Mouse (Mus musculus) common myeloid progenitor, adult 5-6 weeks (primary cell): Measurements from ENCODE around the gene Rps6ka2. TPM values are rescaled to one million over a fixed set of nuclear protein-coding genes. Genes with fewer than 3 reads are reported as not detected.

Source experiments
- ATAC-seq: replicated peaks from 2 replicates; pipeline ENCODE4 v1.8.0; 2016; ENCODE audit warnings: low read depth, mild to moderate bottlenecking, moderate TSS enrichment, inconsistent platforms; ENCODE audit not compliant: poor library complexity, severe bottlenecking
- total RNA-seq: library from RNA; stranded (forward); fragments of 200-1000, 187-1606 nt; gene quantifications from 2 replicates; pipeline ENCODE4 v1.2.3, GENCODE M21; 2017

Gene Rps6ka2
- total RNA-seq, 1 experiment from 2014 or later, result 2.1 TPM

DNA sequence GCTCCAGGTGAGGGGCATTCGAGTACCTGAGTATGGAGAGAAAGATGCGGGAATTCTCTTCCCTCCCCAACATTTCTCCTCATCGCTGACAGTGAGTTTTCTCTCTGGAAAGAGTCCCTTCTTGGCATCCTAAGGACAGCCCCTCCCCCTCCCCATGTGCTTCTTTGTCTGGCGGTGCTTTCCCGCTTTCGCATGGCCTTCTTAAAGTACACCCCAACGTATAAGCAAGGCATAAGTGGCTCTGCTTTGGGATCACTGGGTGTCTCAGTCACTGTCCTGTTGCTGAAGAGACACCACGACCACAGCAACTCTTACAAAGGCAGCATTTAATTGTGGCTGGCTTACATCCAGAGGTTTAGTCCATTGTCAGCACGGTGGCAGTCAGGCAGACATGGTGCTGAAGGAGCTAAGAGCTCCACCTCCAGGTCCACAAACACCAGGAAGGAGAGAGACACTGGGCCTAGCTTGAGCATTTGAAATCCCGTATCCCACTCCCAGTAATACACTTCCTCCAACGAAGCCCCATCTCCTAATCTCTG, 47.9 kb downstream of the Rps6ka2 start:
- ATAC-seq, result no peak

DNA sequence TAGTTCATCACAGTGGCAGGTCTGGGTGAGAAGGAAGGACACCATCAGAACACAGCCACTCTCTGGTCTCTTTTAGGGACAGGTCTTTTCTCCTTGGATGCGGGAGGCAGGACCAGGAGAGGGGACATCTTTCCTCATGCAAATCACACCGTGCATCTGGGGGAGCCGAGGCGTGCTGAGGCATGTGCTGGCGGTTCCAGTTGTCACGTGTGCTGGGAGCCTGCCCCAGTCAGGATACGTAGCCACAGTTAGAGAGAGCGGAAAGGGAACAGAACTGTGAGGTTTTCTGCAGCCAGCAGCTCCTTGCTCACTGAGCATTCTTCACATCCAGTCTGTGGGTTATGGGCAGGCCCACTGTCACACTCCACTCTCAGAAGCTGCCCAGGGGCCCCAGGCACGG, 48.5 kb downstream of the Rps6ka2 start:
- ATAC-seq, result no peak; the same call in 1 of the 2 replicates

DNA sequence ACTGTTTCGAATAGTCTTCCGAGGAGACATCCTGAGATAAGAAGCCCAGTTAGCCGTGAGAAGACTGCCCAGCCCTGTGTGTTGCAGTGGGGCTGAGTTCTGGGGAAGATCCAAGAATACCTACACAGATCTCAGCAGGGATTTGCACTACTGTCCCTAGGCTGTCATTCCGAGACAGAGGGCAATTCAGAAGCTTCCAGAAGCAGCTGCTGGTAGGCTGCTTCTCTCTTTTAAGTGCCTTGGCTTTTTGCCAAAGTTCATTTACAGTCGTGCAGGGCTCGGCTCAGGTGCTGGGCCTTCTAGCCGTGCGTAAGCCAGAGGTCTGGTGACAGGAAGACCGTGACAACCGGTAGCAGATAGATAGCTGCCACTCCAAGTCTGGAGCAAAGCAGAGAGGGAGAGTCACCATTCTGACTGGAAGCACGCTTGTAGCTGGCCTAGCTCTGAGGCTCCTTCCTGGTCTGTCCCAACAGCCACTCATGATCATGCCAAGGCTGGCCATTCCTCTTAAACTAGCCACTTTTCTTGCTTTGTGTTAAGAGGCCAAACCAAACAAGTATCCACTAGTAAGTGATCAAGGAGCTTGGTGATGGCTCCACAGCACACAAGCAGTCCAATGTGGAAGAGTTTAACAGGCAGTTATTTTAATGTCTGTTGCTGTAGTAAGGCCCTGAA, 49.3 kb downstream of the Rps6ka2 start:
- ATAC-seq, result 0 out of 2 replicates have a peak, but pooled peaks have one; percentile 4

DNA sequence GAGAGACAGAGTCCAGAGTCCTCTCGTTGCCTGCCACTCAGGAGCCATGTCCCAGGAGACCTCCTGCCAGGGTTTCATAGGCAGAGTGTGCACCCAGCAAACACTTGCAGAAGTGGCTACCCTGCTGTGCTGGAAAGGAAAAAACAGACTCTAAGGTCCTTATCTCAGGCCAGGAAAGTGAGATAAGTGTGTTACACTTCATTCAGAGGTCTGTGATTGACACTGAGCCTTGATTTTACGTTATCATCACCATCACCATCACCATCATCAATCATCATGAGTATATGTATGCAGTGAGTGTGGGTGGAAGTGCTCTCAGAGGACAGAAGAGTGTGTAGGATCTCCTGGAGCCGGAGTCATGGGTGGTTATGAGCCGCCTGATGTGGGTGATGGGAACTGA, 51.4 kb downstream of the Rps6ka2 start:
- ATAC-seq, result no peak

DNA sequence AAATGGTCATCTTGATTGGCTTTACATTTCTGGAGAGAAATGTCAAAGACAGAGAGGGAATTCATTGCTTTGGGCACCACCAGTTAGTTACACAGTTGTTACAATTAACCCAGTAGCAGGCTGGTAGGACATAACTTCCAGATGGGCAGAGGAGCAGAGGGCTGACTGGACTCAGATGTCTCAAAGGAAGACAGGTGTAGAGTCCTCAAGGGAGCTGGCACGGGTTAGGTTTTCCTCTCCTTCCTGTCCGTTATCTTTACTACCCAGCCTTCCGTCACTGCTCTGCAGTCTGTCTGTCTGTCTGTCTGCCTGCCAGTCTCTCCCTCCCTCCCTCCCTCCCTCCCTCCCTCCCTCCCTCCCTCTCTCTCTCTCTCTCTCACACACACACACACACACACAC, 52.3 kb downstream of the Rps6ka2 start:
- ATAC-seq, result peak; percentile 58; the same call in 1 of the 2 replicates

DNA sequence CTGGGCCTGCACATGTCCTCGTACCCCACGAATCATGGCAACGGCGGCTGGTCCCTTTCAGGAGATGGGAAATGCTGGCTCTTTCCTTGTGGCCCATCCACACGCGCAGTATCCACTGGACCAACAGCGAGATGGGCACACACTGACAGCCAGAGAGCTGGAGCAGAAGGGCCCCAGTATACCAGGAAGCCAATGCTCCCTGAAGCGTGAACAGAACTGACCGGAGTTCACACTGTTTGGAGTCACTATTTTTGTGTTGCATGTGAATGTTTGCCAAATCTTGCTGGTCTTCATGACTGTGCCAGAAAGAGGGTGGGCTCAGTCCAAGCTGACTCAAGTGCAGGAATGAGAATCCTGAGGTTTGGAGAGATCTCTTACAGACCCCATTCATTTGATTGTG, 58.6 kb downstream of the Rps6ka2 start:
- ATAC-seq, result no peak

DNA sequence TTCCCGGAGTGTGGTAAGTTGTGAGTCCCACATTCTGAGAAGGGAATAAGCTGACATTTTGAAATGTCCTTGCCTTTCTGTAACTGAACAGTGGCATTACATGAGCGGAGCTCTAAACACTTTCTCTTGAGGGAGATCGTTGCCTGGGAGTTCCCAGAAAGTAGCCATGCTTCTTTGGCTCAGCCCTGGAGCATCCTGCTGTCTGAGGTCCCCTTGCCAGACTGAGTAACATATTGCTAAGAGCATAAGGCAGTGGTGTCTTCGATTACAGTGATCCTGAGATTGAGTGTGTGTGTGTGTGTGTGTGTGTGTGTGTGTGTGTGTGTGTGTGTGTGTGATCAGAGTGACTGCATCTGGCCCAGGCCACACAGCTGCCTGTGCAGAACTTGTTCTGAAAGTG, 61.4 kb downstream of the Rps6ka2 start:
- no peak for ATAC-seq

DNA sequence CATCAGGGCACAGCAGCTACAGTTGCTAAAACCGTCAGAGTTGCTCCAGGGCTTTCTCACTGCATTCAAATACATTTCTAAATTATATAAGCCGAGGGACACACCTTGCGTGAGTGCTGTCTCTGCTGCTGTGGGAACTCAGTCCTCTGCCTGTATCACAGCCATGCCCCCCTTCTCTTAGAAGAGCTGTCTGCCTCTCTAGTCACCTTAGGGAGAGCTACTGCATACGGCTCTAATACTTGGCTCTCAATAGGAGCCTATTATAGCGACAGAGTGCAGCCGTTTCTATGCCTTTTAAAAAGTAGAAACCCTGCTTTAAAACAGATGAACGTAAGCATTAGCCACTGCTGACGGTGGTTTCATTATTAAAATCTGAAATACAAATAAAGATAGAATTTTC, 61.9 kb downstream of the Rps6ka2 start:
- no peak for ATAC-seq

DNA sequence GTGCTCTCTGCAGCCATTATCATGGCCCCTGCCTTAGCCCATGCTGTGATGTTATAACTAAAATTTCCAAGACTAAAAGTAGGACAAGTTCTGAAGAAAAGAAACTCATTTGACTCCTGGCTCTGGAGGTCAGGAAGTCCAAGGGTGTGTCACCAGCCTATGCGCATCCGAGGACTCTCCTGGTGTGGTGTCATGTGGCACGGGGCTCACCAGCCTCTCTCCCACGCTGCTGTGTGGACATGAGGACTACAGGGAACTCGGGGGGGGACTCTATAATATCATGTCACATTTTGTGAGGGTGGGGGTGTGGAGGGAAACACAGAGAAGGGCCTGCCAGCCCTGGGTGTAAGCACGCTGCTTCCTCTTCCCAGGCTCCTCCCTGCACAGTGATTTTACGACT, 62.5 kb downstream of the Rps6ka2 start:
- ATAC-seq, result no peak

DNA sequence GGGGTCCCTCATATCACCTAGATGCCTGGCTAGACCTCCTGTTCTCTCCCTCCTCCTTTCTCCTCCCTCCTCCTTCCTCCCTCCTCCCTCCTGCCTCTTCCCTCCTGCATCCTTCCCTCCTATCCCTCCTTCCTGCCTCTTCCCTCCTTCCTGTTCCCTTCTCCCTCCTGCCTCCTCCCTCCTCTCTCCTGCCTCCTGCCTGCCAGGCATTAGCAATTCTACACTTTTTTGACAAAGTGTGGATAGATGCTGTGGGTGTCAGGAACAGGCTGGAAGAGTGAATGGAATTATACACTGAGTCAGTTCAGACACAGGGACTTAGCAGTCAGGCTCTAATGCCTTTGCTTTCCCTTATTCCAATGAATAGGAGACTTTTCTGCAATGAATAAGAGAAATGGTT, 63.3 kb downstream of the Rps6ka2 start:
- no peak for ATAC-seq

DNA sequence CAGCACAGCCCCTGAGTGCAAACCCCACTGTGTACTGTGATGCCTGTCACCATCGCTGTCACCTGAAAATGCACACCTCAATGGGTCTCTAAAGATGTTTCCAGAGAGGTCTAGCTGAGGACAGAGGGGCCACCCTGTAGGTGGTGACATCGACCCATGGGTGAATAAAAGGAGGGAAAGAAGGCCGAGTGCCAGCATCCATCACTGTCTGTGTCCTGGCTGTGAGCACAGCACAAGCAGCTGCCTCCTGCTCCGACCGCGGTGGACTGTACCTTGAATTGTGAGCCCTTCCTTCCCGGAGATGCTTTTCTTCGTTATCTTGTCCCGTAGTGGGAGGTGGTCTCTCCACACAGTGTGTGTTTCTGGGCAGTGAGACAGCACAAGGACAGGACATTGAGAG, 67.8 kb downstream of the Rps6ka2 start:
- ATAC-seq, result no peak

DNA sequence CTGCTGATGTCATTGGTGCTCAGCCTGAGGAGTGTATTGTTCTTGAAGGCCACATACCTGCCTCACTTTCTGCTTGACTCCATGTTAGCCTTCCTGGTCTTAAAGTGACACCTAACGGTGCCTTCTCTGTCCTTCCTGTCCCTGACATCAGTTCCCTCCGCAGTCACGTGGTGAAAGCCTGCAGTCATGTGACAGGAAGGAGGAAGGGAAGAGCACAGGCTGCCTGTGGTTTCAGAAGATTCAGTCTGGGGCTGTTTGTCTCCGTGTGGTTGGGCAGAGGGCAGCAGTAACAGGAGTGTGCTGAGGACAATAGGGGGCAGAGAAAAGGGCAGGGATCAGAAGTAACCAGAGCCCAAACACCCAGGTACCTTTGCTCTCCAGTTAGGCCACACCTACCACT, 68.9 kb downstream of the Rps6ka2 start:
- no peak for ATAC-seq

DNA sequence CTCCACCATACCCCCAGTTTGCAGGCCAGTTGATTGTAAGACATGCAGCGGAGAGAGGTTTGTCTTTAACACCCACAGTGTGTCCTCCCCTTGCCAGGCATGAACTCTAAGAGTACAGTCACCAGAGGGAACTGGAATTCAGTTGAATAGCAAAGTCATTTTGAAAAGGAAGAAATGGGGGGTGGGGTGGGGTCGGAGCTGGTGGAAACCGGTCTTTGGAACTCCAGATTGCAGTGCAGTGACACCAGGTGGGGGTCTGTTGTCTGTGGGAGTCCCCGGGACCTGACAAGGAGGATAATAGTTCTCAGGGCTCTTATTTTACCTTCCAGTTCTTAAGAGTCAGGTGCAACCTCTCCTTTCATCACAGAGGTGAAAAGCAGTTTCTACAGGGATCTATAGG, 70.6 kb downstream of the Rps6ka2 start:
- ATAC-seq, result no peak

DNA sequence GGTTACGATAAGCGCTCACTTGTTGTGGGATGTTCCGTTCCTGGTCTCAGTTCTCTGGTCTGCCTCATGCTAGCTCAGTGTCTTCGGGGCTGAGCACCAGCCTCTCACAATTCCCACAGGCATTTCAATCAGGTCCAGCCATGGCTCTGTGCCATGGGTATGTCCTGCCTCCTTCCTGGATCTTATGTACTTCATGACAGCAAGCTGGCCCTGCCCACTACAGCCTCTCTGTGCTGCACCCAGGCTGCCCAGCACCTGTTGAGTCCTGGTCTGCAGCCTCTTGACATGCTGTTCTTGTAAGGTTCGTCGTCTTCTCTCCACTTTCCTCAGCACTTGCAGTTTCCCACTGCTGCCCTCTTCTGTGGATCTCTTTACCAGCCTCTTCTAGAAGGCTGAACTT, 75.2 kb downstream of the Rps6ka2 start:
- ATAC-seq, result no peak

DNA sequence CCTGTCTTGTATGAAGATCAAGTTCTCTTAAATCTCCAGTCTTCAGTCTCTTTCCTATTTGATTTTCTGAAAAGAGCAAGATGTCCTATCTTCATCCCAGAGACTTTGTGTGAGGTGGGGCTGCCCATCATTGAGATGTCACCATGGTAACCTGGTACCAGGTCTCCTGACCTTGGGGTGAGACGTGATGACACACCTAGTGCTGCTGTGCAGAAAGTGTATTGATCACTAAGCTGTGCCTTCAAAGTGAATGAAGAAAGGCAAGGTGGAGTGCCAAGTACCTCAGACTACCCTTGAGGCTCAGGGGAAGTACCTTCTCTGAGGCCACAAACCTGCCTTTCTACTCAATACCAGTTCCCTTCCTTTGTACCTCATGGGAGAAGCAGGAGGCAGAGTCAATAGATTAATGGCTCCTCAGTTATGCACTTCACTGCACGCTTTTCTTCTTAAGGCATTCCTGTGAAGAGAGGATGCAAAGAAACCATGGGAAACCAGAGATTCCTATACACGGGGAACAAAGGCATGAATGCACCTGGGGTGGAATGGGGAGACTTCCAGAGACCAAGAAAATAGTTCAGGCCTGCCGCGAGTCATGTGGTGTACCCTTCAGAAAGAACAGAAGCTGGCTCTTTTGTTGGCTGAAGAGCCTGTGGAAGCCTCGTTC, 77.1 kb downstream of the Rps6ka2 start:
- ATAC-seq, result no peak

DNA sequence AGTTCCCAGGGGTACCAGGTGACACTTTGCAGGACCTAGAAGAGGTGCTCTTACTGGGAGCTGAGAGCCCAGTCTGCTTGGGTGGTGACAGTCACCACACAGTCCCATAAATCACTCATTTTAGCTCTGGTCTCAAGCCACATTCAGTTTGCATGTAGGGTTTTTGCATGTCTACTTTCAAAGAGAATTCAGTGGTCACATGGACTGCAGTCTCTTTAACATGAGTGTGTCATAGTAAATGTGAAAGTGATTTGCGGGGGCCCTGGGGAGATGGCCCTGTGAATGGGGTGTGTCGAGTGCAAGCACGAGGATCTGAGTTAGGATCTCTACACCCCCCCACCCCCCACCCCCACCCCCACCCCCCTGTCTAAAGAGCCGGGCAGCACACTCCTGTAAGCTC, 80.5 kb downstream of the Rps6ka2 start:
- no peak for ATAC-seq

DNA sequence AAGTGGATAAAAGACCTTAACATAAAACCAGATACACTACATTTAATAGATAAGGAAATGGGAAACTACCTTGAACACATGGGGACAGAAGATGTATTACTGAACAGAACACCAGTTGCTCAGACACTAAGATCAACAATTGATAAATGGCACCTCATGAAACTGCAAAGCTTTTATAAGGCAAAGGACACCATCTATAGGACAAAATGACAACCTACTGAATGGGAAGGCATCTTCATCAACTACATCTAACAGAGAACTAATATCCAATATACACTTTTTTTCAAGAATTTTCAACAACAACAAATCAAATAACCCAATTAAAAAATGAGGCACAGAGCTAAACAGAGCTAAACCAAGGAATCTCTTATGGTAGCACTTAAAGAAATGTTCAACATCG, 87.3 kb downstream of the Rps6ka2 start:
- no peak for ATAC-seq

DNA sequence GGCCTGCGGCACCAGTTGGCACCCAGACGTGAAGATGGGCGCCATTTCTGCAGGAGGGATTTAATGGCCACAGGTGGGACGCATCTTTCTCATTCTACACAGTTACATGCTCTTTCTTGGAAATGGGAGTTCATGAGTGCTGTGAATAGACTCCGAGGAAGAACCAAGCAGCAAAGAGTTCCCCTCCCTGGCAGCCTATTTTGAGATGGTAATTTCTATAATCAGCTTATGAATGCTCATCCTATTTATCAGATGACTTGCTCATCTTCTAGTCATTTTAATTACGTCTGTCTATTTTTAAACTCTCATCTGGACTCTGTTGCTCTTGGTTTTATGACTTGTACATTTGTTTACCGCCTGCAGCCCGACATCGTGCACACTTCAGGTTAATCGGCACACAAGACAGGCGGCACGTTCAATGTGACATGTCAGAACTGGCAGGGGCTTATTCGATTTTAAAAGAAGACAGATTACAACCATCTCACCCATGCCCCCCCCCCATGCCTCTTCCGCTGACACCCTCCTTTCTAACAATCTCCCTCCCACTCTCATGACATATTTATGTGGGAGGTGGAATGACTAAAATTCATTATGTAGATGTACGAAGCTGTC, 88.9 kb downstream of the Rps6ka2 start:
- no peak for ATAC-seq

DNA sequence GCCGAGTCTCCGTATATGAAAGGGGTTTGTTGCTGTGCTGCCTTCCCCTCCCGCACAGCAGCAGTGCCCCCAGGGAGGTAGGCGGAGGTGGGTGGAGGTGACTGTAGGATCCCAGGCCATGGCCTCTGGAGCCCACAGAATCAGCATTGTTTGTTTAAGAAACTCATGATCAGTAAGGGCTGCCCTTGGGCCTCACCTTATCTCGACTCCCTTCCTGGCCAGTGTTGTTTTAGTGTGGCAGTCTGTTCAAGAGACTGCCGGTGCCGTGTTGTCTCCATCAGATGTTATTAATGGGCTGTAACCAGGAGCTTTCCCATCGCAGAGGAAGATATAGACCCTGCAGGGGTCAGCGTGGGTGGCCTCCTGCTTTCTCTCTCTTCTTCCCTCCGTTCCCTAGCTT, 90.4 kb downstream of the Rps6ka2 start:
- ATAC-seq, result no peak

DNA sequence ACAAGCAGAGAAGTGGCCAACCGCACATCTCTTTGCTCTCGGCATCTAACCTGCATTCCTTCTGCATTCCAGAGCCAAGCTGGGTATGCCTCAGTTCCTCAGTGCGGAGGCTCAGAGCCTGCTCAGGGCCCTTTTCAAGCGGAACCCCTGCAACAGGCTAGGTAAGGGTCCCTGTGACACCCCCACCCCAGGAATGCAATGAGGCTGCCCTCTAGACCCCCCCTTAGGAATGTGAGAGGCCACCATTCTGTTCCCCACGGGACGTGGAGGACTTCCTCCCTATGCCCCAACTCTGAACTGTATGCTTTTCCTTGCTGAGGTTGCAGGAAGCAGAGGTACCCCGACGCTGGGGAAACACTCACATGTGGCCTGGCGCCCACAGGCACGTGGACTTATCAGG, 92.1 kb downstream of the Rps6ka2 start:
- no peak for ATAC-seq

DNA sequence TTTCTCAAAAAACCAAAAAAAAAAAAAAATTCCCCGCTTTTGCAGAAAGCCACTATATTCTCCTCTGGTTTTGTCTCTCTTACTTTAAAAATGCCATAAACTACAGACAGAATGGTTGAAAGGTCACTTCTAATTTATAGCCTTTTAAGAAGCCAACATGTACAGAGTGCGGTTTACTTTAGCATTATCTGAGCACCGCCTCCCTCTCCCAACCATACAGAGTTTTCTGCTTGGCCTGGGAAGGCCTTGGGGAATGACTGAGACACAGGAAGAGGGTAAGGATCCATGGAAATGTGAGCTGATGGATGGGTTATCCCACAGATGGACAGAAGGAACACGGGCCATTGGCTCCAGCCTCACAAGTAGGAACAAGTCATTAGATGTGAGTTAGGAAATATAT, 92.7 kb downstream of the Rps6ka2 start:
- no peak for ATAC-seq
